Mouse (Mus musculus): ENCODE results near the gene Elmo2.

Gene Elmo2

GRCm38 (mm10) chr2:165256213-165256612 is 70.1 kb downstream of the Elmo2 start:
- no peak for DNase-seq (ENCODE audit: low spot score)

- DNase-seq (ENCODE audit: low spot score) = no peak
Observed at GRCm38 (mm10) chr2:165253867-165254266, 72.4 kb downstream of the Elmo2 start.

GRCm38 (mm10) chr2:165253269-165253668 is 73.0 kb downstream of the Elmo2 start:
- DNase-seq (ENCODE audit: low spot score) = no peak

DNA sequence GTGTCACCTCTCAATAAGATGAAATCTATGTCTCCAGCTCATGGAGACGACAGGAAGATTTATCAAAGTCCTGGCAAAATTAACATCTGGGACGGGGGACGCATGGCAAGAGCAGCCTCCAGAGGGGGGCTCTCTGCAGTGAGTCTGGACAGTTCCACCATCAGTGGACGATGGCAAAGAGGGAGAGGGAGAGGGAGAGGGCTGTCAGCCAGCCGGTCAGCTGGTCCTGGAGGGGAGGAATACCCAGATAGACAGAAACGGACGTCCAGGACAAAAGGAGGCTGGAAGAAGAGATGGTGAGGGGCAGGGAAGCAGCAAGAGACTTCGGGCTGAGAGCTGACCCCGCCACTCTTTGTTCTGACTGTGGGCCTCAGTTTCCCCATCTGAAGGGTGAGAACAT is 73.5 kb downstream of the Elmo2 start:
- DNase-seq (ENCODE audit: low spot score) = no peak

- DNase-seq (ENCODE audit: low spot score) = no peak
Observed at GRCm38 (mm10) chr2:165252381-165252780, 73.9 kb downstream of the Elmo2 start.

GRCm38 (mm10) chr2:165250903-165251302 is 75.4 kb downstream of the Elmo2 start:
- no peak for DNase-seq (ENCODE audit: low spot score)

- DNase-seq (ENCODE audit: low spot score) = peak; percentile 35
Observed at GRCm38 (mm10) chr2:165248967-165249366, 77.3 kb downstream of the Elmo2 start.

- no peak for DNase-seq (ENCODE audit: low spot score)
Observed at GRCm38 (mm10) chr2:165246349-165246748, 79.9 kb downstream of the Elmo2 start.

- no peak for DNase-seq (ENCODE audit: low spot score)
Observed at GRCm38 (mm10) chr2:165243122-165243720, 83.1 kb downstream of the Elmo2 start.

GRCm38 (mm10) chr2:165242575-165242974 is 83.7 kb downstream of the Elmo2 start:
- DNase-seq (ENCODE audit: low spot score) = no peak

- DNase-seq (ENCODE audit: low spot score) = no peak
Observed at GRCm38 (mm10) chr2:165241786-165242185, 84.5 kb downstream of the Elmo2 start.

DNA sequence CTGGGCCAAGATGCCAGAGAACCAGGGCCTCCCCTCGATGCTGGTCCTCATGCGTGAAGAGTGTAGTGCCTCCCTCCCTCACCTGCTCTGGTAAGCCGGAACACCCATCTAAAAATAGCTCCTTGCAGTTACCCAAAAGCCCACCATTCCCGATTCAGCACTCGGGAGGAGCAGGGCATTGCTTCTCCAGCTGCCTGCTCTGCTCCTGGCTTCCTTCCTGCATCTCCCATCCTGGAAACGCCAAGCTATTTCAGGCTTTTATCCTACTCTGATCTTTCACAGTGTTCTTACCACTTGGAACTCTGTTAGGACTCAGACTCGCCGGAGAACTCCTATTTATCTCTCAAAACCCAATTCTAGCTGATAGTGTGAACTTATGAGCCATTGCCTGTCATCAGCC is 85.9 kb downstream of the Elmo2 start:
- DNase-seq (ENCODE audit: low spot score) = no peak

DNA sequence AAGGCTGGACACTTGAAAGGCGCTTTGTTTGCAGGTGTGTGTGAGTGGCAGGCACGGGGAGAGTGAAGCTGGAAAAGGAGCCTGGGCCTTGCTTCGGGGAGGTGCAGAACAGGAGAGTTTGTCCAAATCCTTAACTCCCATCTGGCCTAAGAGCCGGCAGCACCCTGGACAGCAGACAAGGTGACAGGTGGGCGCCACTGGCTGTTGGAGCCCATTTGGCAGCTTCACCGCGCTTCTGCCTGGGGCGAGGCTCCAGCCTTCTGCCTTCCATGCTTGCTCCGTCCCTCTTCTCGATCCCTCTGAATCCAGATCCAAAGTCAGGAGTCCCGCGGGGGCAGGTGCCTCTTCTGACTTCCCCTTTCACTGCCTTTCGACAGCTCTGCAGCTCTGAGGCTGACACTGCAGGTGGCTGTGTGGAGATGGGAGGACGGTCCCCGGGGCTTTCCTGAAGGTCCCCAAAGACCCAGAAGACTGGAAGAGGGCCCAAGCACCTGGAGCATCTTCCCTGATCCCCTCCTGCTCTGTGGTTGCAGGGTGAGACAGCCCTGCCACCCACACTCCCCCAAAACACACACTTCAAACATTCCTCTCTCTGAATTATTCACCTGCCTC is 86.6 kb downstream of the Elmo2 start:
- DNase-seq (ENCODE audit: low spot score) = peak; percentile 51

GRCm38 (mm10) chr2:165238416-165239145 is 87.7 kb downstream of the Elmo2 start:
- DNase-seq (ENCODE audit: low spot score) = no peak
